Mouse (Mus musculus): ENCODE results near the gene Ovca2.

Ovca2 gene

GRCm38 (mm10) chr11:75126384-75126783 lies 52.3 kb downstream of the Ovca2 start:
- no peak for DNase-seq (ENCODE audit: low read depth, low spot score)
